Mouse (Mus musculus) ovary, postnatal 36 days (tissue): ENCODE measurements around the gene Tfeb.
A peak's percentile ranks its signal among the peaks of the same experiment; 100 is the strongest.

Source experiments
- DNase-seq: peaks from one replicate; pipeline ENCODE4 v3.0.0; 2022; ENCODE audit warnings: low spot score, mixed read lengths

The Tfeb gene

GRCm38 (mm10) chr17:47833029-47833627, 96.3 kb downstream of the Tfeb start:
- peak; percentile 61 for DNase-seq

GRCm38 (mm10) chr17:47833628-47834481, 97.0 kb downstream of the Tfeb start:
- no peak for DNase-seq

- peak; percentile 28 for DNase-seq
Measured at GRCm38 (mm10) chr17:47834482-47834767, 97.6 kb downstream of the Tfeb start, which contains the start of gene Mdfi. TSS of gene Mdfi (minus strand) at chr17:47834691.

- DNase-seq: no peak
Measured at GRCm38 (mm10) chr17:47837808-47838207, 101.0 kb downstream of the Tfeb start.

- no peak for DNase-seq
Measured at GRCm38 (mm10) chr17:47841521-47841920, 104.7 kb downstream of the Tfeb start.
